Mouse (Mus musculus) kidney, adult 9 months (tissue): ENCODE results near the gene Fam227a.
A peak's percentile ranks its signal among the peaks of the same experiment; 100 is the strongest.

Experiments used
- DNase-seq: peaks from one replicate; pipeline ENCODE4 v3.0.0; 2022

Fam227a gene

GRCm38 (mm10) chr15:79658531-79659375 lies at the start of gene Fam227a, which contains the start of gene Cby1:
Fam227a (minus strand) TSS chr15:79658956.
Cby1 (plus strand) TSS chr15:79659199.
- DNase-seq = peak; percentile 96

GRCm38 (mm10) chr15:79708229-79708822 lies 49.6 kb upstream of the Fam227a start:
- no peak for DNase-seq

GRCm38 (mm10) chr15:79706603-79707214 lies 48.0 kb upstream of the Fam227a start:
- DNase-seq = no peak

- no peak for DNase-seq
These were observed 38.9 kb upstream of the Fam227a start for GRCm38 (mm10) chr15:79697558-79698187.

- peak; percentile 70 for DNase-seq
These were observed 38.3 kb upstream of the Fam227a start for GRCm38 (mm10) chr15:79697011-79697410.

- peak; percentile 62 for DNase-seq
These were observed 37.8 kb upstream of the Fam227a start for GRCm38 (mm10) chr15:79696508-79696907.

GRCm38 (mm10) chr15:79695516-79695915 lies 36.8 kb upstream of the Fam227a start:
- no peak for DNase-seq

GRCm38 (mm10) chr15:79694512-79694911 lies 35.8 kb upstream of the Fam227a start:
- DNase-seq = no peak

GRCm38 (mm10) chr15:79693740-79694139 lies 35.0 kb upstream of the Fam227a start:
- DNase-seq = no peak

- DNase-seq = no peak
These were observed 33.6 kb upstream of the Fam227a start for GRCm38 (mm10) chr15:79692334-79692733.

GRCm38 (mm10) chr15:79691023-79691508 lies 32.3 kb upstream of the Fam227a start:
- no peak for DNase-seq

- peak; percentile 100 for DNase-seq
These were observed 31.8 kb upstream of the Fam227a start, which contains the start of gene Gtpbp1 for GRCm38 (mm10) chr15:79690426-79691022. Gtpbp1 (plus strand) TSS chr15:79690845.

- DNase-seq = no peak
These were observed 31.1 kb upstream of the Fam227a start for GRCm38 (mm10) chr15:79689662-79690425.

GRCm38 (mm10) chr15:79688268-79688956 lies 29.7 kb upstream of the Fam227a start:
- no peak for DNase-seq

- DNase-seq = peak; percentile 98
These were observed 29.0 kb upstream of the Fam227a start, which contains the start of gene Josd1 for GRCm38 (mm10) chr15:79687646-79688267. Josd1 (minus strand) TSS chr15:79687919.

- peak; percentile 44 for DNase-seq
These were observed 28.4 kb upstream of the Fam227a start for GRCm38 (mm10) chr15:79687175-79687574.

GRCm38 (mm10) chr15:79686046-79686869 lies 27.5 kb upstream of the Fam227a start:
- DNase-seq = no peak

GRCm38 (mm10) chr15:79685141-79685641 lies 26.4 kb upstream of the Fam227a start:
- DNase-seq = peak; percentile 81

GRCm38 (mm10) chr15:79684616-79685015 lies 25.9 kb upstream of the Fam227a start:
- no peak for DNase-seq
